Mouse (Mus musculus): Measurements from ENCODE around the gene Slc35b4. TPM values are rescaled to one million over a fixed set of nuclear protein-coding genes. Genes with fewer than 3 reads are reported as not detected.

Gene Slc35b4
- total RNA-seq, 4 experiments from 2014 or later: 65.9 to 75.7 (median 71.9) TPM

- no peak for DNase-seq (ENCODE audit: low spot score in 2 of 2)
These were observed 5.9 kb downstream of the Slc35b4 start for GRCm38 (mm10) chr6:34170844-34171494.

GRCm38 (mm10) chr6:34168834-34169233 is 8.1 kb downstream of the Slc35b4 start:
- no peak for DNase-seq (ENCODE audit: low spot score in 2 of 2)

- no peak for DNase-seq (ENCODE audit: low spot score in 2 of 2)
These were observed 13.9 kb downstream of the Slc35b4 start for GRCm38 (mm10) chr6:34163014-34163413.

GRCm38 (mm10) chr6:34162607-34163006 is 14.3 kb downstream of the Slc35b4 start:
- DNase-seq (ENCODE audit: low spot score in 2 of 2): no peak

GRCm38 (mm10) chr6:34161511-34161910 is 15.4 kb downstream of the Slc35b4 start:
- DNase-seq (ENCODE audit: low spot score in 2 of 2): no peak

- DNase-seq (ENCODE audit: low spot score in 2 of 2): no peak
These were observed 16.0 kb downstream of the Slc35b4 start for GRCm38 (mm10) chr6:34160816-34161310.

GRCm38 (mm10) chr6:34159998-34160815 is 16.7 kb downstream of the Slc35b4 start:
- DNase-seq (ENCODE audit: low spot score in 2 of 2): no peak

GRCm38 (mm10) chr6:34156841-34157748 is 19.8 kb downstream of the Slc35b4 start:
- DNase-seq (ENCODE audit: low spot score in 2 of 2): no peak

GRCm38 (mm10) chr6:34156057-34156456 is 20.9 kb downstream of the Slc35b4 start:
- no peak for DNase-seq (ENCODE audit: low spot score in 2 of 2)

- DNase-seq (ENCODE audit: low spot score in 2 of 2): no peak
These were observed 21.6 kb downstream of the Slc35b4 start for GRCm38 (mm10) chr6:34155137-34155804.

- DNase-seq (ENCODE audit: low spot score in 2 of 2): peak in 1 of 2 experiments; percentile 67
These were observed 22.7 kb downstream of the Slc35b4 start for GRCm38 (mm10) chr6:34154202-34154601.

- no peak for DNase-seq (ENCODE audit: low spot score in 2 of 2)
These were observed 23.6 kb downstream of the Slc35b4 start for GRCm38 (mm10) chr6:34153069-34154052.

- DNase-seq (ENCODE audit: low spot score in 2 of 2): no peak
These were observed 27.1 kb downstream of the Slc35b4 start for GRCm38 (mm10) chr6:34149821-34150220.

- DNase-seq (ENCODE audit: low spot score in 2 of 2): no peak
These were observed 27.8 kb downstream of the Slc35b4 start for GRCm38 (mm10) chr6:34149066-34149465.

- no peak for DNase-seq (ENCODE audit: low spot score in 2 of 2)
These were observed 28.3 kb downstream of the Slc35b4 start for GRCm38 (mm10) chr6:34148639-34149038.

GRCm38 (mm10) chr6:34148021-34148420 is 28.9 kb downstream of the Slc35b4 start:
- DNase-seq (ENCODE audit: low spot score in 2 of 2): no peak

GRCm38 (mm10) chr6:34146042-34146441 is 30.9 kb downstream of the Slc35b4 start:
- DNase-seq (ENCODE audit: low spot score in 2 of 2): no peak

- DNase-seq (ENCODE audit: low spot score in 2 of 2): no peak
These were observed 34.0 kb downstream of the Slc35b4 start for GRCm38 (mm10) chr6:34142931-34143330.

GRCm38 (mm10) chr6:34138366-34138765 is 38.5 kb downstream of the Slc35b4 start:
- no peak for DNase-seq (ENCODE audit: low spot score in 2 of 2)

- DNase-seq (ENCODE audit: low spot score in 2 of 2): no peak
These were observed 44.5 kb downstream of the Slc35b4 start for GRCm38 (mm10) chr6:34132391-34132790.
